Mouse (Mus musculus) neural tube, embryonic 12.5 days (tissue): ENCODE results near the gene Zbtb1. TPM values are rescaled to one million over a fixed set of nuclear protein-coding genes. Genes with fewer than 3 reads are reported as not detected.
A peak's percentile ranks its signal among the peaks of the same experiment; 100 is the strongest.

Experiments used
- ATAC-seq: fragments of 200-750 bp; cut with Nextera tagmentation; 2 replicates; pipeline ENCODE4 v1.8.0; 2017; ENCODE audit warnings: low read depth, mild to moderate bottlenecking, moderate TSS enrichment, moderate library complexity; ENCODE audit not compliant: low FRiP score
- H3K27ac ChIP-seq: fragments of 300-500 bp; sonication (generic); 2 replicates; pipeline ENCODE4 v1.5.1; 2016
- H3K27me3 ChIP-seq: fragments of 300-500 bp; sonication (generic); replicated peaks from 2 replicates; pipeline ENCODE4 v1.6.1; 2016; ENCODE audit warnings: mild to moderate bottlenecking
- H3K36me3 ChIP-seq: fragments of 300-500 bp; sonication (generic); 2 replicates; pipeline ENCODE4 v1.6.1; 2016; ENCODE audit warnings: mild to moderate bottlenecking
- H3K4me1 ChIP-seq: fragments of 300-500 bp; sonication (generic); 2 replicates; pipeline ENCODE4 v1.6.1; 2016
- H3K4me2 ChIP-seq: fragments of 300-500 bp; sonication (generic); replicated peaks from 2 replicates; pipeline ENCODE4 v1.6.1; 2016; ENCODE audit warnings: mild to moderate bottlenecking
- H3K4me3 ChIP-seq: fragments of 300-500 bp; sonication (generic); 2 replicates; pipeline ENCODE4 v1.5.1; 2016
- H3K9ac ChIP-seq: fragments of 300-500 bp; sonication (generic); 2 replicates; pipeline ENCODE4 v1.6.1; 2016; ENCODE audit warnings: mild to moderate bottlenecking
- H3K9me3 ChIP-seq: fragments of 300-500 bp; sonication (generic); 2 replicates; pipeline ENCODE4 v1.6.1; 2016; ENCODE audit warnings: mild to moderate bottlenecking
- WGBS: fragments of 180-500 bp; shearing (Covaris S2); methylation state at CpG from one replicate; pipeline ENCODE4 v1.1.7; 2016; 5-methylcytosine and 5-hydroxymethylcytosine counted together
- polyA plus RNA-seq: library from polyadenylated mRNA; unstranded; fragments of >200 nt; fragmentation: Nextera tagmentation; extraction: Ambion mirVana; gene quantifications from 2 replicates; pipeline ENCODE4 v1.2.1, GENCODE M21; 2016

Zbtb1 gene
- polyA plus RNA-seq, 1 experiment from 2014 or later, result 7.0 TPM

DNA sequence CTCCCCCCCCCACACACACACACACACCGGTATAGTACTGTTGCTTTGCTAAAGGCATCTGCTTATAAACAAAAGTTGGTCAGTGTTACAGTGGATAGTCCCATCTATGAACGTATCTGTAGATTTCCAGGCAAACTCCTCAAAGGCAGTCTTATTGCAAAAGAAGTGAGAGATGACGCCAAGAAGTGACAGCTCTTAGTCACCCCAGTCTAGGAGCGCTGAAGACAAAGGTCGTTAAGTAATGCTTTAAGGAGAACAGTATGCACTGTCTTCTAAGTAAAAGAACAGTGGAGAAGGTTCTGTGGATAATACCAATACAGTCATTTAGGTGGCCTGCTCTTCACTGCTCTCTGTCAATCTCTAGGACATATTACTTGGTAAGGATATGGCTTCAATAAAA, 22.9 kb downstream of the Zbtb1 start:
- 86% methylated on average over 5 of the region's 5 CpGs for WGBS
- Histone ChIP-seq H3K27ac (no peak overlapping the region), H3K9me3 (no peaks in the 10 kb centered on the region), H3K4me1 (peaks cover 2% of the 10 kb centered on the region; the same call in 1 of the 2 replicates), H3K9ac (no peak overlapping the region), H3K27me3 (no peaks in the 10 kb centered on the region), H3K36me3 (no peaks in the 10 kb centered on the region), H3K4me2 (no peak overlapping the region), H3K4me3 (no peak overlapping the region)
- no peak for ATAC-seq

DNA sequence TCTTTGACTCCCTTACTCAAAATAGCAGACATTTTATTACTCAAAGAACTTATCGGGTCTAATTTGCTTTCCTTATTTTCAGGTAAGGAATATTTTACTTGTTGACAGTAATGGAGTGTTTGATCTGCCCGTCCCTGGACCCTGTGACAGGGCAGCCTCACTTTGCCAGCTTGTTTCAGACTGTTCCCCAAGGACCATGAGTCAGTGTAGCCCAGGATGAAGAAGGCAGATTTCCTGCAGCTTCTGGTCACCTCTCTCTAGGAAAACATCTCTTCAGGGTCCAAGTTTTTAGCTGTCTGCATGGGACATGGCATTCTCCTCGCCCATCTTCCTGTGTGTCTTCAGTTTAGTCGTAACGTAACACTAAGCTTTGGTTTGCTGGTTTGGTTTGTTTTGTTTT, 27.2 kb downstream of the Zbtb1 start:
- Histone ChIP-seq H3K9me3 (no peaks in the 10 kb centered on the region), H3K9ac (no peak overlapping the region), H3K4me2 (no peak overlapping the region), H3K27me3 (no peaks in the 10 kb centered on the region), H3K27ac (no peak overlapping the region), H3K36me3 (no peaks in the 10 kb centered on the region), H3K4me3 (no peak overlapping the region), H3K4me1 (no peaks in the 10 kb centered on the region)
- ATAC-seq, result no peak
- 83% methylated on average over 5 of the region's 5 CpGs for WGBS

DNA sequence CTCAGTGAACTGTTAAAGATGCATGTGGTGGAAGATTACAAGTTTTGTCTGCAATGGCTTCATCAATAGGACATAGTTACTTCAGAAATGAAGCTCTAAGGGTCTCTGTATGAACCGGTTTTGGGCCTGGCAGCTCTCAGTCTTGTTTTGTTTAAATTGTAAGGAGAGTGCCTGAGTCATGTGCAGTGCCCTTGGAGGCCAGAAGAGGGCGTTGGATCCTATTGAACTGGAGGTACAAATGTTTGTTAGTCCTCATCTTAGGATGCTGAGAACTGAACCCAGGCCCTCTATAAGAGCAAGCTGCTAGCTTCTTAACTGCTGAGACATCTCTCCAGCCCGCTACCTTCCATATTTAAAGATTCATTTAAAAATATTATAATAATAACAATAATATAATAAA, 31.6 kb downstream of the Zbtb1 start:
- 60% methylated on average over 3 of the region's 3 CpGs for WGBS
- Histone ChIP-seq H3K27me3 (peaks cover 29% of the 10 kb centered on the region), H3K27ac (no peak overlapping the region), H3K9me3 (no peaks in the 10 kb centered on the region), H3K4me1 (peaks cover 20% of the 10 kb centered on the region), H3K9ac (no peak overlapping the region), H3K4me2 (no peak overlapping the region), H3K4me3 (no peak overlapping the region), H3K36me3 (no peaks in the 10 kb centered on the region)
- no peak for ATAC-seq

DNA sequence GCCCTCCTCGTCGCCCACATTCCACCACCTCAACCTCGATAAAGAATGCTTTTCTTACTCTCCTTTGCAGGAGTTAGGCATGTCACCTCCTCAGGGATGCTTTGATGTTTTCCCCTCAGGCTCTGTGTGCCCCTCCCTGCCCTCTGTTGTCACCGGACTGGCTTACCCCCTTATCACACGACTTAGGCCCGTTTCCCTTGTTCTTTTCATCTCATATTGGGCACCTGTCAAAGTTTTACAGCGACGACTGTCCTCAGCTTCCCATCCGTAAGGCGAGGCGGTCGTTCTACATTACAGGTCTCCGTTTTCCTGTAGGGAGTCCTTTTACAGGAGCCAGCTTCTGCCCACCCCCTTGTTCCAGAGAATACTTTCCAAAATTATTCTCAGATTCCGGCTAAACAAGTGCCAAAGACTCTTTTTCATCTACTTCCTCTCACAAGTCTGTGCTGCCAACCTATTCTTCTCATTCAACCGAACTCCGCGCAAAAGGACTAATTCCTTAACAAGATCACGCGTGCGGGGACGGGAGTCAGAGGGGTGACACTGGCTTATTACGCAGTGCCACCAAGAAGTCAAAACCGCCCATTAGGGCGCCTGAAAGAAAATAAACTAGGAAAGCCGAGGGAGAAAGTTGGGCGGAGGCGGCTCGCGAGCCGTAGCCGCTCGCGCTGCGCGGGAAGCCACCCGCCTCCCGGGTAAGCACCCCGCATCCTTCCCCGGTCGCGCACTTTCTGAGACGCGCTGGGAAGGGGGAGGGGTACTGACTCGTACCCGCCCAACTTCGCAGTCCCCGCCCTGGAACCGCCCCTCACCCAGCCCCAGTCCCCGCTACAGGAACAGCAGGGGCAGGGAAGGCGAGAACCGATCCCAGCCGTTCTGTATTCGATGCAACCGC, 33.2 kb downstream of the Zbtb1 start:
- Histone ChIP-seq H3K4me2 (peak overlapping the region; percentile 80), H3K9me3 (no peaks in the 10 kb centered on the region), H3K9ac (peak overlapping the region; percentile 56), H3K27ac (no peak overlapping the region), H3K4me1 (peaks cover 20% of the 10 kb centered on the region), H3K36me3 (no peaks in the 10 kb centered on the region), H3K4me3 (peak overlapping the region; percentile 63), H3K27me3 (peaks cover 40% of the 10 kb centered on the region)
- under 1% methylated on average over 54 of the region's 54 CpGs for WGBS
- peak; percentile 92 for ATAC-seq

DNA sequence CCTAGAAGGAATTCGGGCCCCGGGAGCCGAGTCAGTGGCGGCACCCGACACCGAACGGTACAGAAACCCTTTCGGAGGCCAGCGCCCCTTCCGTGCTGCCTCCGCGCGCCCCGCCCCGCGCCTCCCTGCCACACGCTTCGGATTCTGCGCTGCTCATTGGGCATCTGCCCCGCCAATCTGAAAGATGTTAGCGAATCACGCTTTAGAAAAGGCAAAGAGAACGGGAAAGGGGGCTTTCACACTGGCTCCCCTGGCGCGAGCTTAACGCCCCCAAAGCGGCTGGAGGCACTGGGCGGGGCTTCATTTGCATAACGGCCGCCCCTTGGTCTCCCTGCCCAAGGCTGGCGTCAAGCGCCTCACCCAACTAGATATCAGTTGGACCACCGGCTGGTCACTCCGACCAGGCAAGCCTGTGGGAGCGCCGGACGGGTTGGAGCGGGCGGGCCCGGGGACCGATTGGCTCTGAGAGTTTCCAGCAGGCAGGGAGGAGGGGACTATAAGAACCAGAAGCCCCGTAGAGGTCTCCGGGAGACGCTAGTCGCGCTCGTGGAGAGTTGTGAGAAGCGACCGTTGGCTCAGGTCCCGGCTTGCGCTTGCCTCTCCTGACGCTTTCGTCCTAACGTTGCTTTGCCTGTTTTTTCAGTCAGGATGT, 33.9 kb downstream of the Zbtb1 start, which contains the start of gene Hspa2:
Gene Hspa2 (plus strand): TSS at position 291 of the 652 bp plus-strand sequence.
- H3K27me3 ChIP-seq, result peaks cover 40% of the 10 kb centered on the region
- H3K4me2 ChIP-seq, result peak within 1 kb of the TSS; percentile 80
- ATAC-seq, result peak; percentile 96
- H3K9ac ChIP-seq, result peak within 1 kb of the TSS; percentile 56
- no peaks in the 10 kb centered on the region for H3K36me3 ChIP-seq
- peak within 1 kb of the TSS; percentile 63 for H3K4me3 ChIP-seq
- no peaks in the 10 kb centered on the region for H3K9me3 ChIP-seq
- peaks cover 20% of the 10 kb centered on the region for H3K4me1 ChIP-seq
- H3K27ac ChIP-seq, result no peak within 1 kb of the TSS
- WGBS, result under 1% methylated on average over 54 of the region's 54 CpGs

DNA sequence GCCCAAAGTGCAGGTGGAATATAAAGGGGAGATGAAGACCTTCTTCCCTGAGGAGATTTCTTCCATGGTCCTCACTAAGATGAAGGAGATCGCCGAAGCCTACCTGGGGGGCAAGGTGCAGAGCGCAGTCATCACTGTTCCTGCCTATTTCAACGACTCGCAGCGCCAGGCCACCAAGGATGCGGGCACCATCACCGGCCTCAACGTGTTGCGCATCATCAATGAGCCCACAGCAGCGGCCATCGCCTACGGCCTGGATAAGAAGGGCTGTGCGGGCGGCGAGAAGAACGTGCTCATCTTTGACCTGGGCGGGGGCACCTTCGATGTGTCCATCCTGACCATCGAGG, 34.7 kb downstream of the Zbtb1 start:
- ATAC-seq, result no peak
- Histone ChIP-seq H3K36me3 (no peaks in the 10 kb centered on the region), H3K27me3 (peaks cover 40% of the 10 kb centered on the region), H3K4me3 (peak overlapping the region; percentile 63), H3K27ac (no peak overlapping the region), H3K4me1 (peaks cover 20% of the 10 kb centered on the region), H3K9me3 (no peaks in the 10 kb centered on the region), H3K4me2 (peak overlapping the region; percentile 80), H3K9ac (no peak overlapping the region)
- WGBS, result 8% methylated on average over 20 of the region's 20 CpGs

DNA sequence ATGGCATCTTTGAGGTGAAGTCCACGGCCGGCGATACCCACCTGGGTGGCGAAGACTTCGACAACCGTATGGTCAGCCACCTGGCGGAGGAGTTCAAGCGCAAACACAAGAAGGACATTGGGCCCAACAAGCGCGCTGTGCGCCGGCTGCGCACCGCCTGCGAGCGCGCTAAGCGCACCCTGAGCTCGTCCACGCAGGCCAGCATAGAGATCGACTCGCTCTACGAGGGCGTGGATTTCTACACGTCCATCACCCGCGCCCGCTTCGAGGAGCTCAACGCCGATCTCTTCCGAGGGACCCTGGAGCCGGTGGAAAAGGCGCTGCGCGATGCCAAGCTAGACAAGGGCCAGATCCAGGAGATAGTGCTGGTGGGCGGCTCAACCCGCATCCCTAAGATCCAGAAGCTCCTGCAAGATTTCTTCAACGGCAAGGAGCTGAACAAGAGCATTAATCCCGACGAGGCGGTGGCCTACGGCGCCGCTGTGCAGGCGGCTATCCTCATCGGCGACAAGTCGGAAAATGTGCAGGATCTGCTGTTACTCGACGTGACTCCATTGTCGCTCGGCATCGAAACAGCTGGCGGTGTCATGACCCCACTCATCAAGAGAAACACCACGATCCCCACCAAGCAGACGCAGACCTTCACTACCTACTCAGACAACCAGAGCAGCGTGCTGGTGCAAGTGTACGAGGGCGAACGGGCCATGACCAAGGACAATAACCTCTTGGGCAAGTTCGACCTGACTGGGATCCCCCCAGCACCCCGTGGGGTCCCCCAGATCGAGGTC, 35.3 kb downstream of the Zbtb1 start:
- peaks cover 20% of the 10 kb centered on the region for H3K4me1 ChIP-seq
- peaks cover 40% of the 10 kb centered on the region for H3K27me3 ChIP-seq
- H3K27ac ChIP-seq, result no peak overlapping the region
- H3K36me3 ChIP-seq, result no peaks in the 10 kb centered on the region
- no peak for ATAC-seq
- no peaks in the 10 kb centered on the region for H3K9me3 ChIP-seq
- H3K9ac ChIP-seq, result no peak overlapping the region
- 0 out of 2 replicates have a peak overlapping the region, but pooled peaks have one; percentile 63 for H3K4me3 ChIP-seq
- 4% methylated on average over 64 of the region's 64 CpGs for WGBS
- H3K4me2 ChIP-seq, result peak overlapping the region; percentile 80

DNA sequence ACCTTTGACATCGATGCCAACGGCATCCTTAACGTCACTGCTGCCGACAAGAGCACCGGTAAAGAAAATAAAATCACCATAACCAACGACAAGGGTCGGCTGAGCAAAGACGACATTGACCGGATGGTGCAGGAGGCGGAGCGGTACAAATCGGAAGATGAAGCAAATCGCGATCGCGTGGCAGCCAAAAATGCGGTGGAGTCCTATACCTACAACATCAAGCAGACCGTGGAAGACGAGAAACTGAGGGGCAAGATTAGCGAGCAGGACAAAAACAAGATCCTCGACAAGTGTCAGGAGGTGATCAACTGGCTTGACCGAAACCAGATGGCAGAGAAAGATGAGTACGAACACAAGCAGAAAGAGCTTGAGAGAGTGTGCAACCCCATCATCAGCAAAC, 35.9 kb downstream of the Zbtb1 start:
- ATAC-seq, result no peak
- 4% methylated on average over 23 of the region's 23 CpGs for WGBS
- Histone ChIP-seq H3K9me3 (no peaks in the 10 kb centered on the region), H3K4me3 (no peak overlapping the region), H3K36me3 (no peaks in the 10 kb centered on the region), H3K4me1 (peaks cover 20% of the 10 kb centered on the region), H3K4me2 (peak overlapping the region; percentile 80), H3K27ac (no peak overlapping the region), H3K9ac (no peak overlapping the region), H3K27me3 (peaks cover 40% of the 10 kb centered on the region)

DNA sequence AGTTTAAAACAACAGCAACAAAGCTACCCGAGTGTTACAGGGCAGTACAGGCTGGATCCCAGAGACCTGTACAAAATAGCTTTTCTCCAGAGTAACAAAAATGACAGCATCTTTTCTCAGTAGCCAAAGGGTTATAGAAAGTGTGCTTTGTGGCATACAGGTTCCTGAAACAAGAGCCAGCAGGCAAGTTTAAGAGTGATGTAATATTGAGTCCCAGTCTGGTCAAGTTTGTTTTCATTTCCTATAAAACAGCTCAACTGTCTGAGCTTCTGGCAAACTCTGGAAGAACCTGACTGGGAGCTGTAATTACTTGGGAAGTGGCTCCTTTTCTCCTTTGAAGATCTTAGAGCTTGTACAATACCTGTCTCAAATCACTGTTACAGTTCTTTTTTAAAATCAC, 37.1 kb downstream of the Zbtb1 start:
- Histone ChIP-seq H3K4me1 (peaks cover 20% of the 10 kb centered on the region), H3K27ac (no peak overlapping the region), H3K36me3 (no peaks in the 10 kb centered on the region), H3K9ac (no peak overlapping the region), H3K27me3 (peaks cover 40% of the 10 kb centered on the region), H3K9me3 (no peaks in the 10 kb centered on the region), H3K4me2 (no peak overlapping the region), H3K4me3 (no peak overlapping the region)
- no peak for ATAC-seq
- 43% methylated on average over 1 of the region's 1 CpGs for WGBS

DNA sequence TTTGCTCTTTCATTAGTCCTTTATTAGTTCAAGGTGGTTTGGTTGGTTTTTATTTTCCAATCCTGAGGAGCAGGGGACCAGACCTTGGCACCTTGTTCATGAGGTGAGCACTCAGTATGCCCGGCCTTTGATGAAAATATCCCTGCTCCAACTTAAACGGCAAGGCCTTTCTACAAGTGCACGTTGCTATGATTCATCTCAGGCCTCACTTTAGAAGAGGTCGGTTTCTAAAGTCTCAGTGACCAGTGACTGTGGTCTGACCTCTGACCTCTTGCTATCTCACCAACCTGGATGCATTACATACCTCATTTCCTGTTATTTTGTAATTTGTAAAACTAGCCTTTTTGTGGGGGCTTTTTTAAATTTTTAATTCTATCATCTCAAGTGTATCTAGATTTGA, 39.1 kb downstream of the Zbtb1 start:
- Histone ChIP-seq H3K27me3 (peaks cover 33% of the 10 kb centered on the region), H3K27ac (no peak overlapping the region), H3K4me2 (no peak overlapping the region), H3K36me3 (no peaks in the 10 kb centered on the region), H3K4me1 (peaks cover 15% of the 10 kb centered on the region), H3K4me3 (no peak overlapping the region), H3K9me3 (no peaks in the 10 kb centered on the region), H3K9ac (no peak overlapping the region)
- ATAC-seq, result no peak
- 69% methylated on average over 4 of the region's 4 CpGs for WGBS

DNA sequence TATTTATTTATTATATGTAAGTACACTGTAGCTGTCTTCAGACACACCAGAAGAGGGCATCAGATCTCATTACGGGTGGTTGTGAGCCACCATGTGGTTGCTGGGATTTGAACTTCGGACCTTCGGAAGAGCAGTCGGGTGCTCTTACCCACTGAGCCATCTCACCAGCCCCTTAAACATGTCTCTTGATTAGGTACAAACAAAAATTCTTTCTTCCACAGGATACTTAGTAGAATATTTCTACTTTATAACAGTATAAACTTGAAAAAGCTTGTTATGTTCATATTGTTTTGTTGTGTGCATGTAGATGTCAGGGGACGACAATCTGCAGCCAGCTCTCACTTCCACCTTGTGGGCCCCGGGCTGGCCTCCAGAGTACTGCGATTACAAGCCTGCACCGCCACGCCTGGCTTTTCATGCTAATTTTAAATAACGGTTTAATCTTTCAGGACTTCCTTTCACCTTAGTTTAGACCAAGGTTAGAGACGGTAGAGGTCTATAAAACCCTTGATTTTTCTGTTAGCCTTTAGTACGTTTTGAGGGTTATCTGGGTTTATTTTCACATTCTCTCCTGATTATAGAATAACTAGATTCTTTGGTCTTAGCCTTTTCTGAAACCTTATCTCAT, 45.4 kb downstream of the Zbtb1 start:
- Histone ChIP-seq H3K27me3 (peaks cover 19% of the 10 kb centered on the region; the same call in 1 of the 2 replicates), H3K36me3 (no peaks in the 10 kb centered on the region), H3K4me2 (no peak overlapping the region), H3K27ac (no peak overlapping the region), H3K9me3 (no peaks in the 10 kb centered on the region), H3K4me1 (peaks cover 7% of the 10 kb centered on the region), H3K9ac (no peak overlapping the region), H3K4me3 (no peak overlapping the region)
- WGBS, result 91% methylated on average over 12 of the region's 12 CpGs
- ATAC-seq, result no peak
